Mouse (Mus musculus) left cerebral cortex, adult 11 months (tissue): ENCODE results near the gene Dcakd.

Source experiments
- DNase-seq: peaks from one replicate; pipeline ENCODE4 v3.0.0; 2022; ENCODE audit warnings: low spot score

Dcakd gene

DNA sequence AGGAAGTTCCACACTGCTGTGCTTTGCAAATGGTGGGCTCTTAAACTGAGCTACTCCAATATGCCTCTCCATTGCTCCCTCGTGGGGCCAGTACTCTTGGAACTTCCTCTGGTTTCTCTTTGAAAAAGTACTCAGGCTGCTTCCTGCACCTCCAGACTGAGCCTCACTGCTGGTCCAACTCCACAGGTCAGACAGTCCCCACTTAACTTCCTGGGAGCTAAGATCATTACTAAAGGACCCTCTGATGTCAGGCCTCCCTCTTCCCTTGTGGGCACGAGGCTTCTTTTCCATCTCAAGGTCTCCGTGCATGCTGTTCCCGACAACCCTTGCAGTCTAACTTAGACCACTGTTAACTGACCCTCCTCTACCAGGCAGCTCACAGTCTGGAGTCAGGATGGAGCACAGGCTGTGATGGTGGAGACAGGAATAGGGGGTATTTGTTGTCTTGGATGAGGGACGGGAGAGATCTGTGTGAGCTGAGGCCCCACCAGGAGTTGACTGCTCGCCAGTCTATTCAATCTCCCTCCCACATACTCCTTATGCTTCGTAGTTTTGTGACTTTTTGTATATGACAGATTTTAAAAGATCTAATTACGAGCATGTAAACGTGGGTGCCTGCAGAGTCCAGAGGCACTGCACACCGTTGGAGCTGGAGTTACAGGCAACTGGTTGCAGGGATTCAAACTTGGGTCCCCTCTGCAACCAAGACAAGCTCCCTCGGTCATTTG is 22.7 kb downstream of the Dcakd start:
- no peak for DNase-seq

DNA sequence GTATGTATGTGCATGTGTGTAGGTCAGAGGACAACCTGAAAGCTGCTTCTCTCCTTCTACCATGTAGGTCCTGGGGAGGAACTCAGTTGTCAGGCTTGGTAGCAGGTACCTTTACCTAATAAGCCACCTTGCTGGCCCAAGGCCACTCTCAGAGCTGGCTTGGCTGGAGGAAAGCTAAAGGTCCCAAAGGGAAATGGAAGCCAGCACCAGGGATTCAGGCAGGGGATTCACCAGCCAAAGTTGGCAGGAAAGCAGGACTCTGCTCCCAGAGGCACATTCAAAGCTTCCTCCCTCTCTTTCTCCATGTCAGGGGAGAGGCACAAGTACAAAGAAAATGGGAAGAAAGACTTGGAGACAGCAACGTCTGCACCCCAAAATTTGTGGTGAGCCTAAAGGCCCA is 23.3 kb downstream of the Dcakd start:
- no peak for DNase-seq

DNA sequence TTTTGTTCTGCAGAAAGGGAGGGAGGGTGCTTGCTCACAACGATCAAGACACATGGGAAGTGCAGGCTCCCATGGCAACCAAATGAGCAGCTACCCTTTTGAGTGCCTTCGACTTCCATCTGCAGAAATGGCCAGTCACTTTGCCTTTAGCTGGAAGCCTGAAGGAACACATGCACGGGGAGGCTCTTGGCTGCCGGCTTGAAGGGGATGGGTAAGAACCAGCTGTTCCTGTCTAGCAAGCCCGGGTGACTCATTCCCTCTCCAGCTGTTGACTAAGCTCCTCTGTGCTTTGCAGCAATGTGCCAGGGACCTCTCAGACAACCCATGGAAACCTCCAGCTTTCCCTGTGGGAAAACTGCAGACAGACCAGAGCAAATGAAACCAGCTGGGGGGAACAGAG is 24.9 kb downstream of the Dcakd start:
- DNase-seq, result peak; percentile 81

GRCm38 (mm10) chr11:103001063-103001462 is 27.1 kb downstream of the Dcakd start:
- no peak for DNase-seq

- no peak for DNase-seq
Observed at GRCm38 (mm10) chr11:103000111-103000510, 28.0 kb downstream of the Dcakd start.

- DNase-seq, result no peak
Observed at GRCm38 (mm10) chr11:102999317-102999970, 28.7 kb downstream of the Dcakd start.

- DNase-seq, result no peak
Observed at GRCm38 (mm10) chr11:102998577-102999316, 29.4 kb downstream of the Dcakd start.

DNA sequence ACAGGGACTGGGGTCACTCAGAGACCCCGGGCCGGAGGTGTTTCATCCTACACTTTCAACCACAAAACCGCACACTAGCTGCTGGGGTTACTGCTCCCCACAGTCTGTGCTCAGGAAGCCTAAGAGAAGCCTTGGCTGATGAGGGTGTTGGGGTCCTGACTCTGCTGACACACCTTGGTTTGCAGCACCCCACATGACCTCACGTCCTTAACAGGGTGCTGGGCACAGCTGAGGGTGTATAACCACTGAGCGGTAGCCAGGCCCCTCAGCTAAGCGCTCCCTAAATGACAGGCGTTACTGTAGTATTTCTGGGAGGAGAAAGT is 29.9 kb downstream of the Dcakd start:
- DNase-seq, result no peak

DNA sequence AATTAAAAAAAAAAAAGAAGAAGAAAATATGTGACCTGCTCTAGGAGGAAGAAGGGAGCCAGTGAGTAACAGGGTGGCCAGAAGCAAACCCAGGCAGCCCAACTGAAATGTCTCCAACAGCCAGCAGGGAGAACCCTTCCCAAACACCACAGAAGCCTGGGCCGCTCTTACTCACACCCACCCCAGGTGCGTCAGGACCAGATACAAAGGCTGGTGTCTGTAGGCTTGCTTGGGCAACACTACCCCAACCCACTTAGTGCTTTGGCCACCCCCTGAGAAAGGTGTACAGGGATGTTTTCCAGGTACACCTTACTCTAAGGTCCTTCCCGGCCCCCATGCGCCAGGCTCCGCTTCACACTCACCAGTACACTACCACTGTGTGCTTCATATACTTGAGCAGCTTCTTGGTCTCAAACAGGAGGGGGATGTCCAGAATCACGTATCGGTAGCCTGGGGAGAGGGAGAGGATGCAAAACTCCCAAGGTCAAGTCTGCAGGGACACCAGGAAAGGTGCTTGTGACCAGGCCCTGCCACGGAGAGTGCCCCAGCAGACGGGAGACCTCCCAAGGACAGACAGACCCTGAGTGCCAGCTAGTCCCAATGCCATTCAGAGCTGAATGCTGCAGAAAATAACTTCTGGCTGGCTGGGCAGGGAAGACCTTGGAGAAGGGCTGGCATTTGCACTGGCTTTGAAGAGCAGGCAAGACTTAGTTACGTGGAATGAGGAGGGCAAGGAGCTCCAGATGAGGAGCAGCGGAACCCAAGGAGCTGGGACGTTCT is 31.0 kb downstream of the Dcakd start:
- DNase-seq, result no peak

GRCm38 (mm10) chr11:102996385-102996784 is 31.7 kb downstream of the Dcakd start:
- DNase-seq, result no peak

- DNase-seq, result no peak
Observed at GRCm38 (mm10) chr11:102994952-102995351, 33.2 kb downstream of the Dcakd start.

DNA sequence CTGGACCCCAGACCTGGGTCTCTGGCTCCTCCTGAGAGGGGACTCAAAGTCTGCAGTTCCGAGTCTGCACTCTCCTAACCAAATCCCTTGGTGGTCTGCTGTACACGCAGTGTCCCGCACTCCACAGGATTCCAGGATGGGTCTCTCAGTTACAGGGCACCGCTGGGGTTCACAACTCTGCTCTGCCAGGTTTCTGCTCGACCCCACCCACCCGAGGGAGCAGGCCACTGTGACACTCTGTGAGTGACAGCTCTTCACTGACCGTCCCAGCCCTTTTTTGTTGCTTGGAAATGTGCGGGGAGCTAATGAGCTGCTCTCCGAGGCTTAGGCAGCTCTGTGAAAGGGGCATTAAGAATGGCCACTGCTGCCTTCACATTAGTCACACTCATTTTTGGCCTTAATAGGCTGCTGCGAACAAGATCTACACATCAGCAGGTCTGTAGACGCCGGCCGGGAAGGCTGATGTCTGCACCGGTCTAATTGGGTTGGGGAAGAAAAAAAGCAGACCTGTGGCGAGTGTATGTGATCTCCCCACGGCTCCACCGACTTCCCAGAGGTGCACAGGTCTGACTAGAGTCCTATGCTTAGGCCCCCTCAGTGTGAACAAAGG is 34.6 kb downstream of the Dcakd start:
- no peak for DNase-seq

DNA sequence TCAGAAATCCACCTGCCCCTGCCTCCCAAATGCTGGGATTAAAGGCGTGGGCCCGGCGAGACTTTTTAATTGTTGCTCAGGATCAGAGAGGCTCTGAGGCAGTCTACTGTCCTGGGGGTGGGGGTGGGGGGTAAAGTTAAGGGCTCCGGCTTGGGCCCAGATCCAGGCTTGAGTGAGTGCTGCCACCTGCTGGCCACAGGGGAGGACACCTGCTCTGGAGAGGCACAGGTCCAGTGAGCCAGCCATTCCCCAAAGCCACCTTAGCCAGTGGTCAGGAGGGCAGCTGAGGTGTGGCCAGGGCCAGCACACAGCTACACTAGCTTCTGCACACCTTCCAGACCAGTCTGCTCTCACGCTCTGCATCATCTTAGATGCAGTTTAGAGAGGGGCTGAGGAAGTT is 35.2 kb downstream of the Dcakd start:
- no peak for DNase-seq

- no peak for DNase-seq
Observed at GRCm38 (mm10) chr11:102991681-102992080, 36.5 kb downstream of the Dcakd start.

- DNase-seq, result no peak
Observed at GRCm38 (mm10) chr11:102990152-102990663, 37.9 kb downstream of the Dcakd start.

GRCm38 (mm10) chr11:102989641-102990151 is 38.4 kb downstream of the Dcakd start:
- no peak for DNase-seq

DNA sequence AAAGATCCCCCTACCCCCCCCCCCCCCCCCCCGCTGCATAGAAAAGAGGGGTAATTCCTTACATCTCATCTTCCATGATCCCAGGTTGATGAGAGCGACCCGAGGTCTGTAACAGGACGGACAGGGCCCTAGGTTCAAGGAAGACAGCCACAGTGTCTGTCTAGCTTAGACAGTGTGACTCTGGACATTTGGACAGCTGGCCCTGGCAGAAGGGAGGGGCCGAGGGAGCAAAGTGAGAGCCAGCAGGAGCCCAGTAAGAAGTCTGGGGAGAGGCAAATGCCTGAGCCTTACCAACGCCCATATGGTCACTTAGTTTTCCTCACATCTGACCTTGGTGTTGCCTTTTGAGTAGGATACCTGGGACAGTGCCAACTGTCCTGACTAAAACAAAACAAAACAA is 43.0 kb downstream of the Dcakd start:
- DNase-seq, result no peak

DNA sequence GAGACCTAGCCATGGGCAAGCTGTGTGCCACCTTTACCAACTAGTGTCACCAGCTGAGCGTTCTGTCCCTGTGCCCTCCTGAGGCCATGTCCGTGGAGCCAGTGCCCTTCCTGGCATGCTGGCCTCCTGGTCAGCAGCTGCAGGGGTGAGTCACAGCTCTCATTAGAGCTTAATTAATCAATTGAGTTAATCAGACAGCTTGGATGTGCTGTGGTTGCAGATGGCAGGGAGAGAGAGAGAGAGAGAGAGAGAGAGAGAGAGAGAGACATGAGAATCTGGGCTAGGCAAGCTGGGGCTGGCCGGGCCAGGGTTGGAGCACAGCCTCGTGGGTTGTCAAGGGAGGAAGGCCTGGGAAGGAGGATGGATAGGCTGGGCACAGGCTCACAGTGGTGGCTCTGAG is 43.5 kb downstream of the Dcakd start:
- DNase-seq, result no peak

DNA sequence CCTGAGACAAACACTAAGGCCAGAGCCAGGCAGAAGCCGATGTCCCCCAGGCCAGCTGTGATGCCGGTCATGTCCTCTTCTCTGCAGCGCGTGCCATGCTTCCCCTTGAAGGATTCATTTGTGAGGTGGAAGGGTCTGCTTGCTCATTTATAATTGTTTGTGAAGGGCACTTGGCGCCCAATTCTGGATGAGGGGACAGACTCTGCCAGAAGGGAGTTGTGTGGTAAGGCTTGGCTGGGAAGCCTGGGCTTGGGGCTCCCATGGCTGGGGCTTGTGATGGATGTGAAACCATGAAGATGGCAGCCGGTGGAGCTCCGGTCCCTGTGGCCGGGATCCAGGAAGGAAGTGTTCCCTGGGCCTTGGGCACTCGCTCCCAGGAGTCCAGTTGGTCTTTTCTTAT is 44.0 kb downstream of the Dcakd start:
- no peak for DNase-seq

- DNase-seq, result no peak
Observed at GRCm38 (mm10) chr11:102981151-102981890, 46.8 kb downstream of the Dcakd start.
